Mouse (Mus musculus) granulocyte monocyte progenitor cell, adult 5-6 weeks (primary cell): Measurements from ENCODE around the gene Cfap77. TPM values are rescaled to one million over a fixed set of nuclear protein-coding genes. Genes with fewer than 3 reads are reported as not detected.

Experiments used
- ATAC-seq: replicated peaks from 2 replicates; pipeline ENCODE4 v1.8.0; 2016; ENCODE audit warnings: mild to moderate bottlenecking, moderate TSS enrichment, inconsistent platforms; ENCODE audit not compliant: poor library complexity, severe bottlenecking
- total RNA-seq, 2 experiments: library from RNA; stranded (forward) in 1 of 2; stranded (reverse) in 1 of 2; fragments of 200-712, 200-1000 nt in 1 of 2; fragments of >200 nt in 1 of 2; fragmentation: Nextera tagmentation in 1 of 2; gene quantifications; 2 replicates each; pipeline ENCODE4 v1.2.3; 2014 to 2017

Cfap77 gene
- total RNA-seq, 2 experiments from 2014 or later, result 3.2 TPM; not detected in 1

- ATAC-seq, result no peak
Measured at GRCm38 (mm10) chr2:28909818-28910710, 144.8 kb downstream of the Cfap77 start.

GRCm38 (mm10) chr2:28909186-28909817, 145.6 kb downstream of the Cfap77 start:
- no peak for ATAC-seq

- peak; percentile 30; the same call in 1 of the 2 replicates for ATAC-seq
Measured at GRCm38 (mm10) chr2:28908389-28909153, 146.3 kb downstream of the Cfap77 start.

DNA sequence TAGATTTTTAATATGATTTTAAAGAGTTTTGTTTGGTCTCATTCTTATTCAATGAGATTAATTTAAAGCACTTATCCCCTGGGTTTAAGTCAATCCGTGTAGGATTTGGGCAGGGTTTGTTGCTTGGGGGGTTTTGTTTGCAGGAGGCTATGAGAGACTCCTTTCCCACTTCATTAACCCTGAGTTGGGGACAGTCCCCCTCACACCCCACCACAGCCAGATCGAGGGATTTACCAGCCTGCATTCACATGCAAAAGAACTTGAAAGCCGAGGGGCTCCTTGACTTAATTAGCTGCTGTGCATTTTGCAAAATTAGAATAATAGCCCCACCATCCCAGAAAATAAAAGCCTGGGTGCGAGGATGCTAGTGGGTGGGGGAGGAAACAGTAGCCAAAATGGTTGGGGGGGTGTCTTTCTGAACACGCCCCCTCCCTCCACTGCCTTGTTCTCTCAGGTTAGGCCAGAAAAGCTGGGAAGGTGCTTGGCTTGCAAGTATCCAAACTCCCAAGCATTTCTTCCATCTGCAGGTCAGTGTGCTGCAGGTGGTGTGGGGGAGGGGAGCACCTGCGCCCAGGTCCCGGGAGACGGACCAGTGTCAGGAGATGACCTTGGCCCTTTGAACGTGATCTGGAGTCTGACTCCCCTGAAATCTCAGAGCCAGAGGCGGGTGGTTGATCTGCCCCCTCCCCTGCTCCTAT, 147.0 kb downstream of the Cfap77 start:
- ATAC-seq, result no peak

DNA sequence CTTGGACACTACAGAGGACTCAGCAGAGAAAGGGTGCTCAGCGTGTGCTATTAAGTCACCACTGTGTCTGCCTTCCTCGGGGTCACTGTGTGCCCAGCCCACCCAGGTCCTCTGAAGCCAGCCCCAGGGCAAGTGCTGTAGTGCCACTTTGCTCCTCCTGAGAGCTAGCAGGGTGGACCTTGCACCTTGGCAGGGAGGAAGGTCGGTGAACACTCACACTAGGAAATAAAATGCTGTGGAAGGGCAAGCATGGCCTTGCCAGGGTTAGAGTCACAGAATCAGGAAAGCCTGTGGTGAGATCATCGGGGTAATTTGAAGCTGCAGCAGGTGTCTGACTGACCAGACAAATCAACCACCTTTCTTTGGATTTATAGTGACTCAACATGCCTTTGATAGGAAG, 149.3 kb downstream of the Cfap77 start:
- no peak for ATAC-seq

- no peak for ATAC-seq
Measured at GRCm38 (mm10) chr2:28904786-28905185, 150.1 kb downstream of the Cfap77 start.

DNA sequence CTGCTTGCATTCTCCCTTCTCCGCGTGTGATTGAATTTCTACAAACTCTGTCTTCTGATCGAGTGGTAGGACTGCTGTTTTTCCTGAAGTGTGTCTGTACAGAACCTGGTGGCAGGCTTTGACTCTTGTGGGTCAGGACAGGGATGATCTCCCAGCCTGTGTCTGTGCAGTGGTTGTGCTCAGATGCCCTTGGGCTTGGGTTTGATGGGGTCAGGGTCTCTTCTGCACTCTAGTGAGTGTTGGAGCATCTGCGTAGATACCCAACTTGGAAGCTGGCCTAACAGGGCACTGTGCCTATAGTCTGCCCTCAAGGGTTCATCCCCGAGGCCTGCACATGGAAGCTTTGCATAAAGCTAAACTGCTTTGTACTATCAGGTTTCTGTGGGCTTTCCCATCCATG, 151.0 kb downstream of the Cfap77 start:
- no peak for ATAC-seq

- ATAC-seq, result no peak
Measured at GRCm38 (mm10) chr2:28902291-28902690, 152.6 kb downstream of the Cfap77 start.

- no peak for ATAC-seq
Measured at GRCm38 (mm10) chr2:28897340-28897899, 157.4 kb downstream of the Cfap77 start.

- ATAC-seq, result no peak
Measured at GRCm38 (mm10) chr2:28895876-28896275, 159.0 kb downstream of the Cfap77 start.

GRCm38 (mm10) chr2:28893526-28893925, 161.3 kb downstream of the Cfap77 start:
- no peak for ATAC-seq

- ATAC-seq, result no peak
Measured at GRCm38 (mm10) chr2:28892796-28893195, 162.1 kb downstream of the Cfap77 start.

DNA sequence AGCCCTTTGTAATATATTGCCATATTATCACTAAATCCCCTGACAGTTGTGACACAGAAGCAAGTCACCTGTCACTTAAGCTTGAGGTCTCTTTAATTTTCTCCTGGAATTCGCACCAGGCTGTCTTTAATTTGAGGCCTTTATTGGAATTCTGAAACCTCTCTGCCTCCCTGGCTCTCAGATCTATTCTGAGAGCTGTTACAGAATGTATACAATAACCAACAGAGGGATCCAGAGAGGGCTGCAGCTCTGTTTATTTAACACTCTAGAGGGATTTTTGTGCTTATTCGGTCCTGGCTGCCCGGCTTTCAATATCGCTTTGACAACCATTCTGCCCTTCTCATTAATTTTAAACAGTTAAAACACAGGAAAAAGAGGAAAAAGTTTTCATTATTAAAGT, 170.0 kb downstream of the Cfap77 start:
- ATAC-seq, result no peak

DNA sequence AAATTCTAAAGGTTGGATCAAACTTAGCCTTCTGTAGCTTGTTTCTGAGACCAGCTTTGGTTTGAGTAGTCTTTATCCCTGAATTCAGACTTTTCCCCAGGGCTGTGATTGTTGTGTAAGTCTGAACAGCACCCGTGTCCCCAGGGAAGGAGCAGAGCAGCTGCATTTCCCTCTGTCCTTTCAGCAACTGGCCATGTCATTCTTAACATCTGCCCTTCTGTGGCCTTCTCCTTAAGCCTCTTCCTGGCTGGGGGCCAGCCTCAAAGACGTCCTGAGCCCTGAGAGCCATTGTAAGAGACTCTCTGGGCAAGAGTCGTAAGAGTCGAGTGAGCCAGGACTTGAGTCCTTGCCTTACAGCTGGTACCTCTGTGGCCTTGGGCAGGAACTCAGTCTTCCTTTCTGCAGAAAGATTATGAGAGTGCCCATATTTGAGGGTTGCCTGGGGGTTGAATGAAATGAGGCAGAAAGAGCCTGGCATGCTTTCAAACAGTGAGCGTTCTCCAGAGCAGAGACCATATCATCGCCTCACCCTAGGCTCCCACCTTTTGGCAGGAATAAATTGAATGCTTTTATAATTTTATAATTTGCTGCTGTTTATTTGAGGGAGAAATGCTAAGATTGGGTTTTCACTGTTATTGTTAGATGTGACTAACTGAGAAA, 171.9 kb downstream of the Cfap77 start:
- no peak for ATAC-seq

GRCm38 (mm10) chr2:28882047-28882446, 172.8 kb downstream of the Cfap77 start:
- ATAC-seq, result no peak

GRCm38 (mm10) chr2:28881275-28881674, 173.6 kb downstream of the Cfap77 start:
- ATAC-seq, result no peak
